Mouse (Mus musculus) ES-E14 (cell line): ENCODE data around the gene Hacd2. TPM values are rescaled to one million over a fixed set of nuclear protein-coding genes. Genes with fewer than 3 reads are reported as not detected.

Source experiments
- DNase-seq: peaks from one replicate; pipeline ENCODE4 v3.0.0-alpha.2; 2013; ENCODE audit warnings: low read depth, low spot score
- H3K27ac ChIP-seq: 2 replicates; pipeline ENCODE4 v1.5.1; 2012; ENCODE audit warnings: low read depth, mild to moderate bottlenecking, low read length, moderate library complexity, mixed read lengths; ENCODE audit not compliant: poor library complexity, insufficient read depth, severe bottlenecking
- H3K36me3 ChIP-seq: 2 replicates; pipeline ENCODE4 v1.6.1; 2012; ENCODE audit warnings: mild to moderate bottlenecking, low read length, moderate library complexity, mixed read lengths; ENCODE audit not compliant: control insufficient read depth, poor library complexity, insufficient read depth, severe bottlenecking
- H3K4me1 ChIP-seq, 2 experiments: fragments of 150-350 bp in 1 of 2; sonication (generic) in 1 of 2; 2 replicates each; pipeline ENCODE4 v1.6.1; 2012; ENCODE audit warnings: low read length in 2 of 2, mild to moderate bottlenecking in 1 of 2, mixed read lengths in 1 of 2; ENCODE audit not compliant: control insufficient read depth in 2 of 2, insufficient read depth in 2 of 2, poor library complexity in 1 of 2
- H3K4me3 ChIP-seq, 2 experiments: fragments of 150-350 bp in 1 of 2; sonication (generic) in 1 of 2; 2 replicates each; pipeline ENCODE4 v1.5.1; 2012; ENCODE audit warnings: low read length in 2 of 2, low read depth in 1 of 2, mild to moderate bottlenecking in 1 of 2, mixed read lengths in 1 of 2; ENCODE audit not compliant: insufficient read depth in 1 of 2, poor library complexity in 1 of 2, severe bottlenecking in 1 of 2
- H3K9ac ChIP-seq: 2 replicates; pipeline ENCODE4 v1.6.1; 2012; ENCODE audit warnings: low read depth, mild to moderate bottlenecking, low read length, mixed read lengths; ENCODE audit not compliant: poor library complexity, insufficient read depth, severe bottlenecking
- H3K9me3 ChIP-seq: fragments of 150-350 bp; sonication (generic); 2 replicates; pipeline ENCODE4 v1.6.1; 2012; ENCODE audit warnings: low read depth, mild to moderate bottlenecking, low read length; ENCODE audit not compliant: control insufficient read depth, insufficient read depth
- CHD2 ChIP-seq: IDR thresholded peaks from 2 replicates; pipeline ENCODE4 v1.6.1; 2014; ENCODE audit warnings: mild to moderate bottlenecking, low read depth, low read length, inconsistent platforms
- HCFC1 ChIP-seq: IDR thresholded peaks from 2 replicates; pipeline ENCODE4 v1.6.1; 2012; ENCODE audit warnings: low read length, inconsistent platforms, borderline replicate concordance; ENCODE audit not compliant: insufficient read depth
- MAFK ChIP-seq: IDR thresholded peaks from 2 replicates; pipeline ENCODE4 v1.6.1; 2014; ENCODE audit warnings: mild to moderate bottlenecking, low read depth, low read length, inconsistent platforms; ENCODE audit not compliant: insufficient read depth
- ZC3H11A ChIP-seq: IDR thresholded peaks from 2 replicates; pipeline ENCODE4 v1.6.1; 2012; ENCODE audit warnings: low read depth, mild to moderate bottlenecking, inconsistent platforms, low read length, borderline replicate concordance
- ZNF384 ChIP-seq: IDR thresholded peaks from 2 replicates; pipeline ENCODE4 v1.6.1; 2012; ENCODE audit warnings: low read depth, low read length, inconsistent platforms
- in situ Hi-C, 2 experiments: fragments of 600-800 bp; cut with MboI; formaldehyde crosslinking; loops; one replicate each; pipeline ENCODE4 v1.15.1; 2025; ENCODE audit warnings: low sequenced_read_pairs in 2 of 2, inconsistent platforms in 1 of 2; ENCODE audit not compliant: unreplicated experiment in 2 of 2
- total RNA-seq: library from RNA; depleted of rRNA; stranded (reverse); fragments of 300-350 nt; gene quantifications from 2 replicates; pipeline ENCODE4 v1.2.3, GENCODE M21; 2012

Hacd2 gene
- total RNA-seq, 1 experiment: 98.8 TPM

DNA sequence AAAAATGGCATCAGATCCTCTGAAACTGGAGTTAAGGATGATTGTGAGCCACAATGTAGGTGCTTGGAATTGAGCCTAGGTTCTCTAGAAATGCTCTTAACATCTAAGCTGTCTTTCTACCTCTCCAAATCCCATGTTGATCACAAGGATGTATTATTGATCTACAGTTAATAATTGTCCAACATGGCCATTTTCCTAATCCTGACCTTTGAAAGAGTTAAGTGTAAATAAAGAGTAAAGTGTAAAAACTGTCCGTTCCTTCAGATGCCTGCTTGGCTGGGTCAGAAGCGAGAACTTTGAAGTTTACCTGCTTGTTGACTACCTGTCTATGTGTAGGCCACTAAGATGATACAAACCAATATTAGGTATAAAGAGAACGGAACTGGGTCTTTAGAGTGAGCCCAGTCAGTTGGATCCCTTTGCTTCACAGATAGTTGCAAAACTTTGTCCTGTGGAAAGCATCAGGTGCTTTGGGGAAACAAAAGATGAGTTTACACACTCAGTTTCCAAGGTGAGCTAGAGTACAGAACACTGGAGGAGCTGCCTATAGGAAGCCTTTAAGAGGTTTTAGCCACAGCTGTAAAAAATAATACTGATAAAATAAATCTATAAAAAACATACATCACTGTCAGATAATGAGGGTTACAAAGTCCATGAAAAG is 75.8 kb downstream of the Hacd2 start:
- H3K4me1 ChIP-seq: no peaks in the 10 kb centered on the region
- DNase-seq: no peak
- no peak overlapping the region for H3K4me3 ChIP-seq
- H3K9ac ChIP-seq: no peak overlapping the region
- no peak overlapping the region for H3K27ac ChIP-seq
- peaks cover 30% of the 10 kb centered on the region for H3K36me3 ChIP-seq
- TF ChIP-seq MAFK: no peak
- no peak for TF ChIP-seq HCFC1
- no peak for TF ChIP-seq CHD2
- TF ChIP-seq ZNF384: no peak
- TF ChIP-seq ZC3H11A: no peak
- H3K9me3 ChIP-seq: no peaks in the 10 kb centered on the region
- in situ Hi-C loops: no loop called here

DNA sequence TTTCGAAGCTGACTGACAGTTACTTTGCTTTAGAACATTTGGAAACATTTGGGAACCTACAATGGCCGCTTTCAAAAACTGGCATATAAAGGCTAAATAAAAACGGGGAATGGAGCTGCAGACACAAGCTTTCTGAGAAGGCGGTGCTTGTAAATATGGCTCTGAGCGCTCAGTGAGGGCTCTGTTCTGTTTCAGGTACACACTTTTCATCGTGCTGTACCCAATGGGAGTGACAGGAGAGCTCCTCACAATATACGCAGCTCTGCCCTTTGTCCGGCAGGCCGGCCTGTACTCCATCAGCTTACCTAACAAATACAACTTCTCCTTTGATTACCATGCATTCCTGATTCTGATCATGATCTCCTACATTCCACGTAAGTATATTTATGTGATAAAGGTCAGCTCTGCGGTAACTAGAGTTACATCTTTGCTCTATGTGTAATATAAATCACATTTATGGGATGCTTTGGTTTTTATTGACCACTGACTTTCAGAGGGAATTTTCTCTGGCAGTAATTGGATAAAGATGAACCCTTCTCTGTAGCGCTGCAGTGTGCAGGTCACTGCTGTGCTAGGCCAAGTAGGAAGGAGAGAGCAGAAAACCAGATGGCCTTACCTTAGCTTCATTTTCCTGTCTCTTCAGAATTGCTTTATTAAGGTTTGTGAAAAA is 79.7 kb downstream of the Hacd2 start:
- H3K9ac ChIP-seq: no peak overlapping the region
- H3K27ac ChIP-seq: no peak overlapping the region
- no peak for TF ChIP-seq ZC3H11A
- TF ChIP-seq CHD2: no peak
- no peak for TF ChIP-seq ZNF384
- no peak for TF ChIP-seq MAFK
- no peak for TF ChIP-seq HCFC1
- H3K4me3 ChIP-seq: no peak overlapping the region
- DNase-seq: no peak
- H3K4me1 ChIP-seq: no peaks in the 10 kb centered on the region; a peak in 1 of 4 replicates
- in situ Hi-C loops: no loop called here
- H3K36me3 ChIP-seq: peaks cover 37% of the 10 kb centered on the region
- H3K9me3 ChIP-seq: no peaks in the 10 kb centered on the region

DNA sequence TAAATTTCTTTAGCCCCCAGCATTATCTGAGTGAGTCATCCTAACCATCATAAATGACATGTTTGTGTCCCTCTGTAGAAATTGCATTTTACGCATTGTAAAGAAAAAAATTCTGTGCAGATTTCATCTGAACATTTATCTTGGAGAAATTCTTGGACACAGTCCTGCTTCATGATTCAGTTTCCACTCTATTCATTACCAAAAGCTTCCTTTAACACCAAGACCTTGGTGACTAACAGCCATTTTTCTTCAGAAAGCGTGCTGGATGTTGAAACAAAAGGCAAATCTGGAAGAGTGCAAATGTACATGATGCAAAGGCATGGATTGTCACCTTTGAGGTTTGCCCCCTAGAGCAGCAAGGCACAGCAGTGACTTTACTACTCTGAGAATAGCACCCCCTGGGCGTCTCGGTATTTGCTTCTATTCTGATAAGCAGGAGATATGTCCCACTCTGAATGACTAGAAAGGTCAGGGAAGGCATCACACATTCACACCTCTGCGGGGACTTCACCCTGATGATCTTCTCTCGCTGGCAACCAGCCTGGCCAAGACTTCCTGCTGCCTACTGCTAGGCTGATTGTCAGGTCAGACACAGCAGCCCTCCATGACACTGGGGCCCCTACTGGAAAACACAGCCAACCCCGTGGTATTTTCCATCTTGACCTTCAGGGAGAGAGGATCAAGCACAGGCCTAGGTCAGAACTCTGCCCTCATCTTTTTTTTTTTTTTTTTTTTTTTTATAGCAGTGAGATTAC is 80.8 kb downstream of the Hacd2 start:
- Histone ChIP-seq H3K4me1 (no peaks in the 10 kb centered on the region; a peak in 1 of 4 replicates), H3K36me3 (peaks cover 43% of the 10 kb centered on the region), H3K27ac (no peak overlapping the region), H3K9me3 (no peaks in the 10 kb centered on the region), H3K4me3 (no peak overlapping the region), H3K9ac (no peak overlapping the region)
- DNase-seq: no peak
- TF ChIP-seq CHD2: no peak
- in situ Hi-C loops: no loop called here

DNA sequence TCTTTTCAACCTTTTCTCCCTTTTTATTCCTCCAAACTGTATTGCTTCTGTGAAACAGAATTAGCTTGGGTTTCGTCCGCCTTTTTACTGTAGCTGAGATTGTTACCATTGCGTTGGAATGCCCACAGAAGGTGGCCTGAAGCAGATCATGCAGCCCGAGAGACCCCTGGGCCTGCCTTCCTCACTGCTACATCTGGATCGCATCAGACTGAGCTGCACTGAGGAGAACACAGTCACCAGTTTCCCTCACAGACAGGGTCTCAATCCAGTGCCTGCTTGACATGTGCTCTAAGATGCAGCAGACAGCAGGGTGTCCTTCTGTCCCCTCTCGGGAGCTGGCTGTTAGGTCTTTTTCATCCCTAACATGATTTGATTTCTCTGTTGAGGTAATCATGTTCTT is 85.8 kb downstream of the Hacd2 start:
- peaks cover 33% of the 10 kb centered on the region for H3K36me3 ChIP-seq
- TF ChIP-seq ZC3H11A (no peak), CHD2 (no peak), MAFK (no peak), ZNF384 (no peak), HCFC1 (no peak)
- no peak overlapping the region for H3K27ac ChIP-seq
- H3K9ac ChIP-seq: no peak overlapping the region
- peaks cover 0 to 2% of the 10 kb centered on the region in 2 experiments; a peak in 1 of 4 replicates for H3K4me1 ChIP-seq
- no peaks in the 10 kb centered on the region for H3K9me3 ChIP-seq
- in situ Hi-C loops: no loop called here
- H3K4me3 ChIP-seq: no peak overlapping the region
- DNase-seq: no peak
